Mouse (Mus musculus) spleen, adult 2 months (tissue): ENCODE measurements around the gene Arhgef26.

ENCODE experiments used
- CTCF ChIP-seq: fragments of 200-500 bp; IDR thresholded peaks from 2 replicates; pipeline ENCODE4 v1.5.1; 2011; ENCODE audit warnings: mild to moderate bottlenecking, inconsistent platforms; ENCODE audit not compliant: insufficient read depth, insufficient read length, insufficient replicate concordance; ENCODE audit errors: extremely low read depth
- POLR2A ChIP-seq: fragments of 200-500 bp; IDR thresholded peaks from 2 replicates; pipeline ENCODE4 v1.6.1; 2011; ENCODE audit warnings: low read depth, low read length, inconsistent platforms

DNA sequence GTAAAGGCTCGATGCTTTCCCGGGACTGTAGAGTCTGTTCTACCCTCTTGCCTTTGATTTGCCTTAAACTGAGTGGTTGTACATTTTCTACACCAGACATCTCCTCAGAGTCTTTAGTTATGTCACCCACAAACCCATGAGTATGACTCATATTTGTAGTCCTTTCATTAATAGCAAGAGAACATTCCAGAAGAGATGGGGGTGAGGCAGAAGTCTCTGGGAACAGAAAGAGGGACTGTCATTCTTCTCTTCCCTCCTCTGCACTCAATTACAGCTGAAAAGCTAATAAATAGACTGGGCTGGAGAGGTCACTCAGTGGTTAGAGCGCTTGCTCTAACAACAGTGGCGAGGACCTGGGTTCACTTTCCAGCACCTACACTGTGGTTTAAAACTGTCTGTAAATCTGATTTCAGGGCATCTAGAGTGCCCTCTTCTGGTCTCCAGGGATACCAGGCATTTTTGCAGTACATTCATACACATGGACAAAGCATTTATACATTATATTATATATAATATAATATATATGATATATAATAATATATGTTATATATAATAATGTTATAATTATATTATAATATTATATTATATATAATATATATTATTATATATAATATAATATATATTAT is 111.8 kb downstream of the Arhgef26 start:
- no peak for TF ChIP-seq CTCF
- no peak for TF ChIP-seq POLR2A
